Mouse (Mus musculus): Measurements from ENCODE around the gene Scn8a.

GRCm38 (mm10) chr15:100832784-100833183 is 36.9 kb upstream of the Scn8a start:
- no peak for TF ChIP-seq POLR2A (IDR thresholded peaks at IDR 0.05; ENCODE audit: low read depth, low read length)
- no peak for TF ChIP-seq CTCF (IDR thresholded peaks at IDR 0.05; ENCODE audit: extremely low read depth, insufficient read length, insufficient replicate concordance, low read depth, low read length)

All from small intestine, adult 2 months (tissue).